Mouse (Mus musculus) ES-E14 (cell line): ENCODE measurements around the gene Gm9999.

Source experiments
- HCFC1 ChIP-seq: IDR thresholded peaks from 2 replicates; pipeline ENCODE4 v1.6.1; 2012; ENCODE audit warnings: low read length, inconsistent platforms, borderline replicate concordance; ENCODE audit not compliant: insufficient read depth
- ZC3H11A ChIP-seq: IDR thresholded peaks from 2 replicates; pipeline ENCODE4 v1.6.1; 2012; ENCODE audit warnings: low read depth, mild to moderate bottlenecking, inconsistent platforms, low read length, borderline replicate concordance
- ZNF384 ChIP-seq: IDR thresholded peaks from 2 replicates; pipeline ENCODE4 v1.6.1; 2012; ENCODE audit warnings: low read depth, low read length, inconsistent platforms

- TF ChIP-seq ZC3H11A (no peak), ZNF384 (no peak), HCFC1 (no peak)
Measured at GRCm38 (mm10) chr7:46987073-46987472, 3.7 kb downstream of the Gm9999 start.
